Mouse (Mus musculus): ENCODE measurements around the gene 4933405L10Rik. TPM values are rescaled to one million over a fixed set of nuclear protein-coding genes. Genes with fewer than 3 reads are reported as not detected.

The 4933405L10Rik gene
- polyA plus RNA-seq, 1 experiment from 2014 or later = not detected

- Histone ChIP-seq H3K4me1 (ENCODE audit: insufficient read depth) (peaks cover 9% of the 10 kb centered on the region), H3K36me3 (replicated peaks; ENCODE audit: insufficient read depth, low read length) (peaks cover 21% of the 10 kb centered on the region), H3K4me2 (ENCODE audit: low read depth, low read length) (peak overlapping the region; percentile 71), H3K27ac (ENCODE audit: low read depth) (no peak overlapping the region), H3K9me3 (ENCODE audit: low read length) (no peaks in the 10 kb centered on the region), H3K9ac (replicated peaks) (0 out of 2 replicates have a peak overlapping the region, but pooled peaks have one; percentile 11), H3K4me3 (ENCODE audit: low read depth, low read length) (peak overlapping the region; percentile 38), H3K27me3 (ENCODE audit: insufficient read depth, low read length) (0 out of 2 replicates have a peak, but pooled peaks cover 4% of the 10 kb centered on the region)
- peak; percentile 66 for ATAC-seq
- 11% methylated on average over 28 of the region's 30 CpGs for WGBS (ENCODE audit: insufficient replicate concordance)
- no peak for TF ChIP-seq EP300 (IDR thresholded peaks at IDR 0.05; ENCODE audit: low read depth)
- TF ChIP-seq CTCF (IDR thresholded peaks at IDR 0.05; ENCODE audit: low read depth) = no peak
- DNase-seq = peak; percentile 73
Measured at GRCm38 (mm10) chr8:105693648-105694047, 13.8 kb upstream of the 4933405L10Rik start.

GRCm38 (mm10) chr8:105694051-105694799 lies 13.2 kb upstream of the 4933405L10Rik start:
- H3K36me3 ChIP-seq (replicated peaks; ENCODE audit: insufficient read depth, low read length) = peaks cover 23% of the 10 kb centered on the region
- 0 out of 2 replicates have a peak, but pooled peaks cover 4% of the 10 kb centered on the region for H3K27me3 ChIP-seq (ENCODE audit: insufficient read depth, low read length)
- peak overlapping the region; percentile 71 for H3K4me2 ChIP-seq (ENCODE audit: low read depth, low read length)
- peak overlapping the region; percentile 38 for H3K4me3 ChIP-seq (ENCODE audit: low read depth, low read length)
- 0 out of 2 replicates have a peak overlapping the region, but pooled peaks have one; percentile 11 for H3K9ac ChIP-seq (replicated peaks)
- H3K4me1 ChIP-seq (ENCODE audit: insufficient read depth) = peaks cover 9% of the 10 kb centered on the region
- H3K27ac ChIP-seq (ENCODE audit: low read depth) = no peak overlapping the region
- ATAC-seq (peak; percentile 4; the same call in 1 of the 2 replicates), DNase-seq (no peak)
- no peaks in the 10 kb centered on the region for H3K9me3 ChIP-seq (ENCODE audit: low read length)
- TF ChIP-seq EP300 (IDR thresholded peaks at IDR 0.05; ENCODE audit: low read depth) = no peak
- no peak for TF ChIP-seq CTCF (IDR thresholded peaks at IDR 0.05; ENCODE audit: low read depth)
- WGBS (ENCODE audit: insufficient replicate concordance) = 46% methylated on average over 38 of the region's 40 CpGs

GRCm38 (mm10) chr8:105695080-105695780 lies 12.2 kb upstream of the 4933405L10Rik start:
- H3K36me3 ChIP-seq (replicated peaks; ENCODE audit: insufficient read depth, low read length) = peaks cover 23% of the 10 kb centered on the region
- ATAC-seq (no peak), DNase-seq (peak; percentile 11)
- H3K4me3 ChIP-seq (ENCODE audit: low read depth, low read length) = no peak overlapping the region
- peaks cover 14% of the 10 kb centered on the region for H3K4me1 ChIP-seq (ENCODE audit: insufficient read depth)
- H3K27ac ChIP-seq (ENCODE audit: low read depth) = no peak overlapping the region
- TF ChIP-seq CTCF (IDR thresholded peaks at IDR 0.05; ENCODE audit: low read depth) (no peak), EP300 (IDR thresholded peaks at IDR 0.05; ENCODE audit: low read depth) (no peak)
- WGBS (ENCODE audit: insufficient replicate concordance) = 79% methylated on average over 30 of the region's 30 CpGs
- no peaks in the 10 kb centered on the region for H3K9me3 ChIP-seq (ENCODE audit: low read length)
- no peak overlapping the region for H3K9ac ChIP-seq (replicated peaks)
- 0 out of 2 replicates have a peak, but pooled peaks cover 4% of the 10 kb centered on the region for H3K27me3 ChIP-seq (ENCODE audit: insufficient read depth, low read length)
- H3K4me2 ChIP-seq (ENCODE audit: low read depth, low read length) = no peak overlapping the region

DNA sequence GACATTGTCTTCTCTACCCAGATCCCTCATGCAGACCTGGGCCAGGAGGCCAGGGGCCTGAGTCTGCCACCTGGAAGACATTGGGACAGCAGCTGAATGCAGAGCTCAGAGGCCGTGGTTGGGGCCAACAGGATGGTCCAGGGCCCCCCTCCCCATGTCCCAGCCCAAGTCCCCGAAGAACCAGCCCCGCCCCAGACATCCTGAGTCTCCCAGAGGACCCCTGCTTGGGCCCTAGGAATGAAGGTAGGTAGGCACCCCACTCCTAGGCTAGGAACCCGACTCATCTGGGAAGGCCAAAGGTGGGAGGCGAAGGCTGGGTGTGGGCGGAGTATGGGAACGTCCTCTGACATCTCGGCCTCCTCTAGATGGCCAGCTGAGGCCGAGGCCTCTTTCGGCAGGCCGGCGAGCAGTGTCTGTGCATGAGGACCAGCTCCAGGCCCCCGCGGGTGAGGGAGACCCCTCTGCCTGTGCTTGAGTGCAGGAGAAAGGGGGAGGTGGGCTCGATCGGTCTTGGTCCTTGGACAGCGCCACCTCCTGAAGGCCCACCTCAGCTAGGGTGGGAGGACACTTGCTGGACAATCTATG lies 10.2 kb upstream of the 4933405L10Rik start:
- Histone ChIP-seq H3K36me3 (replicated peaks; ENCODE audit: insufficient read depth, low read length) (peaks cover 23% of the 10 kb centered on the region), H3K9me3 (ENCODE audit: low read length) (no peaks in the 10 kb centered on the region), H3K4me2 (ENCODE audit: low read depth, low read length) (no peak overlapping the region), H3K27me3 (ENCODE audit: insufficient read depth, low read length) (0 out of 2 replicates have a peak, but pooled peaks cover 4% of the 10 kb centered on the region), H3K4me3 (ENCODE audit: low read depth, low read length) (no peak overlapping the region), H3K9ac (replicated peaks) (no peak overlapping the region), H3K27ac (ENCODE audit: low read depth) (no peak overlapping the region), H3K4me1 (ENCODE audit: insufficient read depth) (peaks cover 21% of the 10 kb centered on the region)
- DNase-seq = no peak
- no peak for ATAC-seq
- TF ChIP-seq CTCF (IDR thresholded peaks at IDR 0.05; ENCODE audit: low read depth) = no peak
- no peak for TF ChIP-seq EP300 (IDR thresholded peaks at IDR 0.05; ENCODE audit: low read depth)
- 88% methylated on average over 16 of the region's 17 CpGs for WGBS (ENCODE audit: insufficient replicate concordance)

- peaks cover 23% of the 10 kb centered on the region for H3K36me3 ChIP-seq (replicated peaks; ENCODE audit: insufficient read depth, low read length)
- H3K9ac ChIP-seq (replicated peaks) = no peak overlapping the region
- 85% methylated on average over 5 of the region's 5 CpGs for WGBS (ENCODE audit: insufficient replicate concordance)
- no peaks in the 10 kb centered on the region for H3K9me3 ChIP-seq (ENCODE audit: low read length)
- 0 out of 2 replicates have a peak, but pooled peaks cover 4% of the 10 kb centered on the region for H3K27me3 ChIP-seq (ENCODE audit: insufficient read depth, low read length)
- TF ChIP-seq EP300 (IDR thresholded peaks at IDR 0.05; ENCODE audit: low read depth) (no peak), CTCF (IDR thresholded peaks at IDR 0.05; ENCODE audit: low read depth) (no peak)
- DNase-seq (no peak), ATAC-seq (no peak)
- H3K27ac ChIP-seq (ENCODE audit: low read depth) = no peak overlapping the region
- peaks cover 17% of the 10 kb centered on the region for H3K4me1 ChIP-seq (ENCODE audit: insufficient read depth)
- H3K4me2 ChIP-seq (ENCODE audit: low read depth, low read length) = no peak overlapping the region
- no peak overlapping the region for H3K4me3 ChIP-seq (ENCODE audit: low read depth, low read length)
Measured at GRCm38 (mm10) chr8:105698734-105699133, 8.7 kb upstream of the 4933405L10Rik start.
